ENCODE assay signal across 24 mouse cellular contexts in genomic region chr9:122450524-122450923, GRCm38 (mm10).
DNase-seq lines count a peak whose midpoint lies in the region; ATAC-seq and TF ChIP-seq lines count a peak whose summit lies in the region.
"Had no signal": no experiment of that assay in that cellular context is flagged by ENCODE, and none has a peak within 500 bp of the region (broad histone marks: within the 10 kb centered on the region; RNA-seq: fewer than 3 reads in every experiment).

No protein-coding gene starts in this region.

- no peak for DNase-seq in frontal cortex, postnatal 10 days (ENCODE audit: low spot score in 2 of 2)
- peak; percentile 26 to 62 for DNase-seq in left cerebral cortex, postnatal 25 days (ENCODE audit: low spot score in 2 of 2)
- DNase-seq in left cerebral cortex, adult 2 months (ENCODE audit: extremely low spot score in 1 of 2, low spot score in 2 of 2) = no peak
- DNase-seq in right cerebral cortex, adult 2 months (ENCODE audit: low spot score in 2 of 2) = peak; percentile 26 to 38
- no peak for DNase-seq in right cerebral cortex, postnatal 36 days (ENCODE audit: low spot score in 2 of 2)
- DNase-seq in telencephalon, adult 2 months (ENCODE audit: low read depth, low spot score) = peak; percentile 35
- DNase-seq: adrenal gland, adult 2 months; adrenal gland, postnatal 10 days; adrenal gland, postnatal 25 days; B cell, adult 2 months; cerebellum, adult 11-12 months; cerebellum, adult 2 months; cerebellum, adult 9-10 months; cerebellum, postnatal 10 days; cerebellum, postnatal 25 days had no signal

- no peak overlapping the region for H3K4me3 ChIP-seq in left cerebral cortex, adult 2 months
- no peak overlapping the region for H3K4me3 ChIP-seq in intestine, embryonic 16.5 days (ENCODE audit: low read length)
- H3K4me3 ChIP-seq: embryonic facial prominence, embryonic 10.5 days; embryonic facial prominence, embryonic 12.5 days; forebrain, embryonic 13.5 days; forebrain, embryonic 15.5 days had no signal

- no peaks in the 10 kb centered on the region for H3K9me3 ChIP-seq in intestine, embryonic 16.5 days (ENCODE audit: control insufficient read depth, low read length)
- H3K9me3 ChIP-seq: embryonic facial prominence, embryonic 10.5 days; embryonic facial prominence, embryonic 12.5 days; forebrain, embryonic 13.5 days; forebrain, embryonic 15.5 days; G1E had no signal

- no peak overlapping the region; the same call in 1 of the 2 replicates for H3K27ac ChIP-seq in left cerebral cortex, adult 2 months
- H3K27ac ChIP-seq in intestine, embryonic 16.5 days (ENCODE audit: low read length) = no peak overlapping the region
- H3K27ac ChIP-seq: embryonic facial prominence, embryonic 10.5 days; embryonic facial prominence, embryonic 12.5 days; forebrain, embryonic 13.5 days; forebrain, embryonic 15.5 days had no signal

- no peaks in the 10 kb centered on the region for H3K27me3 ChIP-seq in intestine, embryonic 16.5 days (replicated peaks; ENCODE audit: control insufficient read depth, insufficient read depth, low read length)
- H3K27me3 ChIP-seq: CH12.LX; embryonic facial prominence, embryonic 12.5 days; forebrain, embryonic 13.5 days; forebrain, embryonic 15.5 days had no signal

- intact Hi-C loops in left cerebral cortex, postnatal 25 days (cut with DNase I) = no loop called here
- intact Hi-C loops in left cerebral cortex, adult 2 months (cut with DNase I) = no loop called here

- H3K9ac ChIP-seq in intestine, embryonic 16.5 days (ENCODE audit: low read depth, low read length) = no peak overlapping the region
- H3K9ac ChIP-seq: embryonic facial prominence, embryonic 12.5 days; forebrain, embryonic 13.5 days; forebrain, embryonic 15.5 days had no signal

- ATAC-seq in frontal cortex, adult (ENCODE audit: low TSS enrichment) = peak; percentile 58
- ATAC-seq in intestine, embryonic 16.5 days = no peak
- ATAC-seq: CD4-positive, CD25-positive, alpha-beta regulatory T cell, adult 4 months; forebrain, embryonic 13.5 days; forebrain, embryonic 15.5 days had no signal

- WGBS in intestine, embryonic 16.5 days = 78% methylated on average over 5 of the region's 5 CpGs

- H3K4me1 ChIP-seq in intestine, embryonic 16.5 days (ENCODE audit: control insufficient read depth, insufficient read depth, low read length) = no peaks in the 10 kb centered on the region
- H3K4me1 ChIP-seq: embryonic facial prominence, embryonic 12.5 days; forebrain, embryonic 13.5 days; forebrain, embryonic 15.5 days had no signal

- H3K4me2 ChIP-seq in intestine, embryonic 16.5 days (ENCODE audit: low read depth, low read length) = no peak overlapping the region
- H3K4me2 ChIP-seq: embryonic facial prominence, embryonic 12.5 days; forebrain, embryonic 13.5 days; forebrain, embryonic 15.5 days had no signal

- TF ChIP-seq CTCF in left cerebral cortex, adult 2 months (IDR thresholded peaks at IDR 0.05) = no peak

- no peaks in the 10 kb centered on the region for H3K36me3 ChIP-seq in intestine, embryonic 16.5 days (ENCODE audit: control insufficient read depth, insufficient read depth, low read length)
- H3K36me3 ChIP-seq: embryonic facial prominence, embryonic 10.5 days; embryonic facial prominence, embryonic 12.5 days; forebrain, embryonic 15.5 days; G1E had no signal

Comparison
In these comparisons a context has a peak if more than half of its experiments do, and no peak if none do; other contexts are left out.
1. DNase-seq: peak in left cerebral cortex, postnatal 25 days (2 of 2), right cerebral cortex, adult 2 months (2 of 2) and telencephalon, adult 2 months (single experiment); none in frontal cortex, postnatal 10 days (0 of 2), left cerebral cortex, adult 2 months (0 of 2) and right cerebral cortex, postnatal 36 days (0 of 2).